ENCODE assay signal across 18 mouse cellular contexts in genomic region chr7:37358492-37358891, GRCm38 (mm10).
DNase-seq lines count a peak whose midpoint lies in the region; ATAC-seq and TF ChIP-seq lines count a peak whose summit lies in the region.
"Had no signal": no experiment of that assay in that cellular context is flagged by ENCODE, and none has a peak within 500 bp of the region (broad histone marks: within the 10 kb centered on the region; RNA-seq: fewer than 3 reads in every experiment).

No protein-coding gene starts in this region.

- WGBS in forebrain, embryonic 10.5 days = 72% methylated on average over 4 of the region's 4 CpGs
- 65% methylated on average over 4 of the region's 4 CpGs for WGBS in forebrain, embryonic 11.5 days
- 66% methylated on average over 4 of the region's 4 CpGs for WGBS in limb, embryonic 13.5 days
- WGBS in limb, embryonic 10.5 days = 62% methylated on average over 4 of the region's 4 CpGs
- WGBS in embryonic facial prominence, embryonic 11.5 days = 61% methylated on average over 4 of the region's 4 CpGs

- peak overlapping the region; percentile 81 for H3K27ac ChIP-seq in forebrain, embryonic 10.5 days
- H3K27ac ChIP-seq in forebrain, embryonic 11.5 days (ENCODE audit: low read depth, low read length) = no peak overlapping the region
- H3K27ac ChIP-seq in limb, embryonic 13.5 days = no peak overlapping the region
- H3K27ac ChIP-seq in limb, embryonic 10.5 days = no peak overlapping the region
- H3K27ac ChIP-seq in embryonic facial prominence, embryonic 11.5 days (replicated peaks; ENCODE audit: low read depth, low read length) = no peak overlapping the region
- H3K27ac ChIP-seq: limb, embryonic 15.5 days; macrophage had no signal

- peaks cover 51% of the 10 kb centered on the region for H3K4me1 ChIP-seq in forebrain, embryonic 10.5 days
- peaks cover 13% of the 10 kb centered on the region for H3K4me1 ChIP-seq in forebrain, embryonic 11.5 days (replicated peaks; ENCODE audit: control insufficient read depth, insufficient read depth, low read length)
- H3K4me1 ChIP-seq in limb, embryonic 13.5 days = peaks cover 29% of the 10 kb centered on the region
- peaks cover 31% of the 10 kb centered on the region for H3K4me1 ChIP-seq in limb, embryonic 10.5 days
- H3K4me1 ChIP-seq in E14TG2a.4 (replicated peaks; ENCODE audit: low read depth, low read length) = peaks cover 35% of the 10 kb centered on the region
- peaks cover 4% of the 10 kb centered on the region; the same call in 1 of the 2 replicates for H3K4me1 ChIP-seq in embryonic facial prominence, embryonic 11.5 days (ENCODE audit: control insufficient read depth, insufficient read depth, low read length)

- ATAC-seq in forebrain, embryonic 11.5 days (replicated peaks; ENCODE audit: low FRiP score) = no peak
- no peak for ATAC-seq in limb, embryonic 13.5 days (ENCODE audit: low FRiP score, low read depth)
- ATAC-seq in embryonic facial prominence, embryonic 11.5 days (replicated peaks; ENCODE audit: insufficient number of reproducible peaks, low FRiP score, low TSS enrichment, low read depth) = no peak

- no peak overlapping the region for H3K4me3 ChIP-seq in forebrain, embryonic 10.5 days
- no peak overlapping the region for H3K4me3 ChIP-seq in forebrain, embryonic 11.5 days (ENCODE audit: low read depth, low read length)
- H3K4me3 ChIP-seq in limb, embryonic 13.5 days = no peak overlapping the region
- H3K4me3 ChIP-seq in limb, embryonic 10.5 days = no peak overlapping the region
- 0 out of 2 replicates have a peak overlapping the region, but pooled peaks have one; percentile 35 for H3K4me3 ChIP-seq in E14TG2a.4 (replicated peaks; ENCODE audit: low read length)
- H3K4me3 ChIP-seq in embryonic facial prominence, embryonic 11.5 days (ENCODE audit: low read depth, low read length) = no peak overlapping the region
- H3K4me3 ChIP-seq: limb, embryonic 15.5 days; myocyte had no signal

- H3K9ac ChIP-seq in forebrain, embryonic 11.5 days (ENCODE audit: low read length) = no peak overlapping the region
- H3K9ac ChIP-seq in limb, embryonic 13.5 days = no peak overlapping the region
- H3K9ac ChIP-seq in embryonic facial prominence, embryonic 11.5 days (replicated peaks; ENCODE audit: low read length) = no peak overlapping the region
- H3K9ac ChIP-seq: limb, embryonic 15.5 days had no signal

- no peaks in the 10 kb centered on the region for H3K9me3 ChIP-seq in forebrain, embryonic 10.5 days
- no peaks in the 10 kb centered on the region for H3K9me3 ChIP-seq in forebrain, embryonic 11.5 days (ENCODE audit: control insufficient read depth, low read length)
- no peaks in the 10 kb centered on the region for H3K9me3 ChIP-seq in limb, embryonic 13.5 days
- H3K9me3 ChIP-seq in limb, embryonic 10.5 days (replicated peaks) = no peaks in the 10 kb centered on the region
- H3K9me3 ChIP-seq in E14TG2a.4 (ENCODE audit: low read length) = peaks cover 5% of the 10 kb centered on the region
- no peaks in the 10 kb centered on the region for H3K9me3 ChIP-seq in embryonic facial prominence, embryonic 11.5 days (replicated peaks; ENCODE audit: control insufficient read depth, low read length)
- H3K9me3 ChIP-seq: limb, embryonic 15.5 days had no signal

- DNase-seq in forebrain, embryonic 10.5 days (ENCODE audit: extremely low spot score, low spot score) = no peak
- no peak for DNase-seq in forebrain, embryonic 11.5 days (ENCODE audit: low spot score)
- no peak for DNase-seq in limb, embryonic 10.5 days (ENCODE audit: low spot score)
- peak; percentile 39 for DNase-seq in embryonic facial prominence, embryonic 11.5 days (ENCODE audit: low spot score)
- DNase-seq in layer of hippocampus, postnatal 36 days = no peak
- DNase-seq in right cerebral cortex, postnatal 4 days = no peak
- DNase-seq: adrenal gland, postnatal 36 days; B cell, adult 2 months; cerebellum, adult 11-12 months; gastrocnemius, postnatal 36 days; kidney, adult 9 months; spleen, adult 18-20 months; thymus, adult 18-20 months had no signal

- peaks cover 4% of the 10 kb centered on the region; the same call in 1 of the 2 replicates for H3K27me3 ChIP-seq in forebrain, embryonic 10.5 days (ENCODE audit: poor library complexity, severe bottlenecking)
- H3K27me3 ChIP-seq in forebrain, embryonic 11.5 days (ENCODE audit: control insufficient read depth, insufficient read depth, low read length) = no peaks in the 10 kb centered on the region
- no peaks in the 10 kb centered on the region; the same call in none of the 2 replicates for H3K27me3 ChIP-seq in limb, embryonic 13.5 days
- H3K27me3 ChIP-seq in limb, embryonic 10.5 days (ENCODE audit: low read depth, poor library complexity, severe bottlenecking) = peaks cover 15% of the 10 kb centered on the region
- H3K27me3 ChIP-seq in E14TG2a.4 (ENCODE audit: insufficient read depth, low read length) = peaks cover 28% of the 10 kb centered on the region
- no peaks in the 10 kb centered on the region for H3K27me3 ChIP-seq in embryonic facial prominence, embryonic 11.5 days (ENCODE audit: control insufficient read depth, insufficient read depth, low read length)

- peak; percentile 50 for TF ChIP-seq CTCF in E14TG2a.4 (conservative IDR thresholded peaks at IDR 0.05; ENCODE audit: low read length)

- H3K36me3 ChIP-seq in forebrain, embryonic 10.5 days (replicated peaks) = no peaks in the 10 kb centered on the region
- H3K36me3 ChIP-seq in forebrain, embryonic 11.5 days (ENCODE audit: control insufficient read depth, insufficient read depth, low read length) = no peaks in the 10 kb centered on the region
- no peaks in the 10 kb centered on the region for H3K36me3 ChIP-seq in limb, embryonic 13.5 days
- H3K36me3 ChIP-seq in limb, embryonic 10.5 days = no peaks in the 10 kb centered on the region
- H3K36me3 ChIP-seq in E14TG2a.4 (ENCODE audit: insufficient read depth, low read length) = no peaks in the 10 kb centered on the region
- H3K36me3 ChIP-seq in embryonic facial prominence, embryonic 11.5 days (replicated peaks; ENCODE audit: control insufficient read depth, insufficient read depth, low read depth, low read length) = no peaks in the 10 kb centered on the region
- H3K36me3 ChIP-seq: limb, embryonic 15.5 days had no signal

- H3K4me2 ChIP-seq in forebrain, embryonic 11.5 days (ENCODE audit: low read depth, low read length, severe bottlenecking) = no peak overlapping the region
- 0 out of 2 replicates have a peak overlapping the region, but pooled peaks have one; percentile 44 for H3K4me2 ChIP-seq in limb, embryonic 13.5 days (replicated peaks)
- no peak overlapping the region for H3K4me2 ChIP-seq in embryonic facial prominence, embryonic 11.5 days (ENCODE audit: low read depth, low read length)
